Mouse (Mus musculus): ENCODE measurements around the gene Plcd3. TPM values are rescaled to one million over a fixed set of nuclear protein-coding genes. Genes with fewer than 3 reads are reported as not detected.

Plcd3 gene
- polyA plus RNA-seq, 1 experiment from 2014 or later = 4.2 TPM

DNA sequence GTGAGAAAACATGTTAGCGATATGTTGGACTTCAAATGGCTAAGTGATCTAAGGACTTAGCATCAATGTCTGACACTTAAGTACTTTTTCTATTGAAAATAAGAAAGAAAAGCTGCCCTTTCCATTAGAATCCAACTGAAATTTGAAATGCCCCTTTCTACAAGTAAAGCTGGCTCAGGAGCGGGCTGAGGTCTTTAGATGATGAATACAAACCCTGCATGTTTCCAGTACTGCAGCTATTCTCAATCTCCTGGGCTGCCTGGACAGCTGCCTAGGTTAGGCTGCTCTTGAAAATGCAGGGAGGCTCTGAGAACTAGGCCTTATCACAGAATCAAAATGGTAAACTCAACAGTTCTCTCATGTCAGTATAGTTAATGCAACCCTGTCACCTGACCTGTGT is 17.4 kb upstream of the Plcd3 start:
- Histone ChIP-seq H3K4me3 (replicated peaks; ENCODE audit: low read depth, low read length) (no peak overlapping the region; the same call in 1 of the 2 replicates), H3K27ac (no peak overlapping the region), H3K4me1 (replicated peaks; ENCODE audit: insufficient read depth, low read length) (peaks cover 19% of the 10 kb centered on the region; the same call in 1 of the 2 replicates), H3K4me2 (ENCODE audit: low read length) (peak overlapping the region; percentile 89), H3K27me3 (ENCODE audit: insufficient read depth, low read length) (no peaks in the 10 kb centered on the region), H3K9ac (ENCODE audit: low read depth, low read length) (no peak overlapping the region), H3K36me3 (ENCODE audit: insufficient read depth, low read length) (no peaks in the 10 kb centered on the region), H3K9me3 (replicated peaks; ENCODE audit: low read length) (no peaks in the 10 kb centered on the region)
- WGBS = 81% methylated on average over 2 of the region's 2 CpGs
- no peak for TF ChIP-seq CTCF (IDR thresholded peaks at IDR 0.05; ENCODE audit: low read depth)
- DNase-seq (ENCODE audit: low spot score) = no peak
- no peak for ATAC-seq (replicated peaks; ENCODE audit: low FRiP score, low read depth)

DNA sequence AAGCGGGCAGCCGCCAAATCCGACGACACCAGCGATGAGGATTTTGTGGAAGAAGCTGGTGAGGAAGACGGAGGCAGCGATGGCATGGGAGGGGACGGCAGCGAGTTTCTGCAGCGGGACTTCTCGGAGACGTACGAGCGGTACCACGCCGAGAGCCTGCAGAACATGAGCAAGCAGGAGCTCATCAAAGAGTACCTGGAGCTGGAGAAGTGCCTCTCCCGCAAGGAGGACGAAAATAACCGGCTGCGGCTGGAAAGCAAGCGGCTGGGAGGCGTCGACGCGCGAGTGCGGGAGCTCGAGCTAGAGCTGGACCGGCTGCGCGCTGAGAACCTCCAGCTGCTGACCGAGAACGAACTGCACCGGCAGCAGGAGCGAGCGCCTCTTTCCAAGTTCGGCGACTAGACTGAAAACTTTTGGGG is 16.1 kb upstream of the Plcd3 start:
- Histone ChIP-seq H3K4me2 (ENCODE audit: low read length) (peak overlapping the region; percentile 89), H3K36me3 (ENCODE audit: insufficient read depth, low read length) (no peaks in the 10 kb centered on the region), H3K9me3 (replicated peaks; ENCODE audit: low read length) (no peaks in the 10 kb centered on the region), H3K4me3 (replicated peaks; ENCODE audit: low read depth, low read length) (peak overlapping the region; percentile 70), H3K27me3 (ENCODE audit: insufficient read depth, low read length) (no peaks in the 10 kb centered on the region), H3K27ac (peak overlapping the region; percentile 90), H3K9ac (ENCODE audit: low read depth, low read length) (peak overlapping the region; percentile 77), H3K4me1 (replicated peaks; ENCODE audit: insufficient read depth, low read length) (peaks cover 19% of the 10 kb centered on the region; the same call in 1 of the 2 replicates)
- DNase-seq (ENCODE audit: low spot score) (peak; percentile 80), ATAC-seq (replicated peaks; ENCODE audit: low FRiP score, low read depth) (no peak)
- no peak for TF ChIP-seq CTCF (IDR thresholded peaks at IDR 0.05; ENCODE audit: low read depth)
- under 1% methylated on average over 38 of the region's 38 CpGs for WGBS

DNA sequence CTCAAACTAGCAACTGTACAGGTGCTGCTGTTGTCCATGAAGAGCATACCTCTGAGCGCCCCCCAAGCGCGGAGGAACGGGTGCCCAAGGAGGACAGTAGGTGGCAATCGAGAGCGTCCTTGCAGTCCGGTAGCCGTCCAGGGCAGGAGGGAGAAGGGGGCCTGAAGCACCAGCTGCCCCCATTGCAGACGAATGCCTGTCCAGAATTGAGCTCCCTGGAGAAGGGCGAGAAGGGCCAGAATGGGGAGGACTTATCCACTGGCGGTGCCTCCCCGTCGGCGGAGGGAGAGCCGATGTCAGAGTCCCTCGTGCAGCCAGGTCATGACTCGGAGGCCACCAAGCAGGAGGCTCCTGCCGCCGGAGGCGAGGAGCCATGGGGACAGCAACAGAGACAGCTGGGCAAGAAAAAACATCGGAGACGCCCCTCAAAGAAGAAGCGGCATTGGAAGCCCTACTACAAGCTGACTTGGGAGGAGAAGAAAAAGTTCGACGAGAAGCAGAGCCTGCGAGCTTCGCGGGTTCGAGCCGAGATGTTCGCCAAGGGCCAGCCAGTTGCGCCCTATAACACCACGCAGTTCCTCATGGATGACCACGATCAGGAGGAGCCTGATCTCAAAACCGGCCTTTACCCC is 15.6 kb upstream of the Plcd3 start:
- no peaks in the 10 kb centered on the region for H3K9me3 ChIP-seq (replicated peaks; ENCODE audit: low read length)
- TF ChIP-seq CTCF (IDR thresholded peaks at IDR 0.05; ENCODE audit: low read depth) = peak; percentile 74
- H3K9ac ChIP-seq (ENCODE audit: low read depth, low read length) = peak overlapping the region; percentile 77
- no peaks in the 10 kb centered on the region for H3K27me3 ChIP-seq (ENCODE audit: insufficient read depth, low read length)
- peaks cover 24% of the 10 kb centered on the region; the same call in 1 of the 2 replicates for H3K4me1 ChIP-seq (replicated peaks; ENCODE audit: insufficient read depth, low read length)
- no peaks in the 10 kb centered on the region for H3K36me3 ChIP-seq (ENCODE audit: insufficient read depth, low read length)
- H3K4me3 ChIP-seq (replicated peaks; ENCODE audit: low read depth, low read length) = peak overlapping the region; percentile 70
- H3K27ac ChIP-seq = peak overlapping the region; percentile 90
- DNase-seq (ENCODE audit: low spot score) (peak; percentile 94), ATAC-seq (replicated peaks; ENCODE audit: low FRiP score, low read depth) (peak; percentile 18)
- whole genome bisulfite sequencing = 0% methylated on average over 35 of the region's 35 CpGs
- peak overlapping the region; percentile 89 for H3K4me2 ChIP-seq (ENCODE audit: low read length)

DNA sequence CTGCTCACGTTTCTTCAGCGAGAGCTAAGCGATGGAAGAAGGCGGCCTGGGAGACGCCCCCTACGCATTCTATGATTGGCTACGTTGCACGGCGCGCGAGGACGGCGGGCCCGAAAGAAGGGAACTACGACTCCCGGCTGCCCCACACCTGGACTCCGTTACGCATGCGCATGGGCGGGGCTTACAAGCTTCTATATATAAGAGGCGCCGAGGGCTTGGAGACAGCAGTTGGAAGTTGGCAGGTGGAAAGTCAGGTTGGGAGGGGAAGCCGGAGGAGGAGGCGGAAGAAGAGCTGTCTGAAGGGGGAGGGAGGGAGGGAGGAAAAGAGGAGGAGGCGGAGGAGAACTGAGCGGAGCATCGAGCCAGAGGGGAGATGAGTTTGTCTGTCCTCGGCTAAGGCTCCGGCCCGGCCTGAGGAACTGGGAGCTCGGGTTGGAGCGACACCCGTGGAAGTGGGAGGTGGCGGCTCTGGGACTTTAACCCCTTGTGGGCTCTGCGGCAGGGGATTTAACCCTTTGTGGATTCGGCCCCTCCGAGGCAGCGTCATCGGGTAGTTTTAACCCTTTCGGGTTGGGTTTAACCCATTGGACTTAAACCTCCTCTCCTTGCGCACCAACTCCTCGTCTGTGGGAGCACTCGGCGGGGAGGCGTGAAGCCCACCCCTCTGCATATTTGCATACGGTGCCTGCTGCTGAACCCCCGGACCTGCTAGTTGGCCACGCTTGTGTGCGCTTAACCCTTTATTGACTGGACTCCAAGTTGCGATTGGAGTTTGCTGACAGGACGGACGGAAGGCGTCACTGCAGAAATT is 14.8 kb upstream of the Plcd3 start, which contains the start of gene Hexim1:
TSS of gene Hexim1 (plus strand) at position 224 of the 811 bp plus-strand sequence.
- Histone ChIP-seq H3K27me3 (ENCODE audit: insufficient read depth, low read length) (no peaks in the 10 kb centered on the region), H3K9ac (ENCODE audit: low read depth, low read length) (peak within 1 kb of the TSS; percentile 77), H3K27ac (peak within 1 kb of the TSS; percentile 93), H3K4me1 (replicated peaks; ENCODE audit: insufficient read depth, low read length) (peaks cover 33% of the 10 kb centered on the region), H3K9me3 (replicated peaks; ENCODE audit: low read length) (no peaks in the 10 kb centered on the region), H3K4me2 (ENCODE audit: low read length) (peak within 1 kb of the TSS; percentile 89), H3K36me3 (ENCODE audit: insufficient read depth, low read length) (no peaks in the 10 kb centered on the region), H3K4me3 (replicated peaks; ENCODE audit: low read depth, low read length) (peak within 1 kb of the TSS; percentile 70)
- 1% methylated on average over 53 of the region's 53 CpGs for WGBS
- TF ChIP-seq CTCF (IDR thresholded peaks at IDR 0.05; ENCODE audit: low read depth) = peak; percentile 8; the same call in 1 of the 2 replicates
- peak; percentile 100 for DNase-seq (ENCODE audit: low spot score)
- peak; percentile 93 for ATAC-seq (replicated peaks; ENCODE audit: low FRiP score, low read depth)

GRCm38 (mm10) chr11:103115163-103116007 is 13.9 kb upstream of the Plcd3 start:
- Histone ChIP-seq H3K4me2 (ENCODE audit: low read length) (peak overlapping the region; percentile 58), H3K36me3 (ENCODE audit: insufficient read depth, low read length) (no peaks in the 10 kb centered on the region), H3K4me3 (replicated peaks; ENCODE audit: low read depth, low read length) (peak overlapping the region; percentile 48), H3K4me1 (replicated peaks; ENCODE audit: insufficient read depth, low read length) (peaks cover 35% of the 10 kb centered on the region), H3K27me3 (ENCODE audit: insufficient read depth, low read length) (no peaks in the 10 kb centered on the region), H3K27ac (peak overlapping the region; percentile 93), H3K9ac (ENCODE audit: low read depth, low read length) (peak overlapping the region; percentile 74), H3K9me3 (replicated peaks; ENCODE audit: low read length) (no peaks in the 10 kb centered on the region)
- 1% methylated on average over 34 of the region's 34 CpGs for WGBS
- peak; percentile 95 for DNase-seq (ENCODE audit: low spot score)
- no peak for TF ChIP-seq CTCF (IDR thresholded peaks at IDR 0.05; ENCODE audit: low read depth)
- ATAC-seq (replicated peaks; ENCODE audit: low FRiP score, low read depth) = peak; percentile 57
